Mouse (Mus musculus): ENCODE results near the gene Tmem69.

Gene Tmem69

DNA sequence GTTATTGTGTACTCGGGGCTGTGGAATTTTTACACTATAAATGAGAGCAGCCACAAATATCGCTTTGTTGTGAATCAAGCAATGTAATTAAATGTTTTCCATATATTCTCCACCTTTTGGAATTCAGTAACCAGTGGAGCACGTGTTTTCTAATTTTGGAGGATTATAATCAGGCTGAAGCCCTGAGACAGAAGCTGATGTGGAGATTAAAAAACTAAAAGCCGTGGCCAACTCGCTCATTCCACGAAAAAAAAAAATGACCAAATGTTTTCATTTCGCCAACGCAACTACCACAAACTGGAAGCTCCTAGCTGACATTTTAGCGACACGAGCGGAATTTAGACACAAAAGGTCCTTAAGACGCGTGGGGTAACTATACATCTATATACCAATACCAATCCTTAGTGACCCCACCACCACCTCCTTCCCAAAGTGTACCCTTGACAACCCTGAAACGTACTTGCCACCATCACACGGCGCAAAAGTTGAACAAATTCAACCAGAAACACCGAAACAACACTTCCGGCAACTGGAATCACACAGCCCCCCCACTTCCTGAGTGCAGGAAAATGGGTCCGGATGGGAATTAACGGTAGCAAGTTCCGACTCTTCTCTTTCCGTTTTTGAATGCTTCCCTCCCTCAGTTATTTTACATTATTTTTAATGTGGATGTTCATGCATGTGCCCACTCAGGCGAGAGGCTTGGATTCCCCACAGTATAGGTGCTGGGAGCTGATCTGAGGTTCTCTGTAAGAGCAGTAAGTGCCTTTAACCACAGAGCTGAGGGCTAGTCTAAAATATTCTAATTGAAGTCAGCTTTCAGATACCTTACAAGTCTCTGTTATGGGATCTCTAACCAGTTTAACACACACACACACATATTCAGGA lies at the start of gene Tmem69:
Gene Tmem69, minus strand, starts transcription at position 524 of the 888 bp plus-strand sequence.
- DNase-seq (ENCODE audit: low spot score in 2 of 2) = peak; percentile 54 to 66

GRCm38 (mm10) chr4:116596978-116597881 lies 41.5 kb upstream of the Tmem69 start:
- peak; percentile 18 to 25 for DNase-seq (ENCODE audit: low spot score in 2 of 2)

DNA sequence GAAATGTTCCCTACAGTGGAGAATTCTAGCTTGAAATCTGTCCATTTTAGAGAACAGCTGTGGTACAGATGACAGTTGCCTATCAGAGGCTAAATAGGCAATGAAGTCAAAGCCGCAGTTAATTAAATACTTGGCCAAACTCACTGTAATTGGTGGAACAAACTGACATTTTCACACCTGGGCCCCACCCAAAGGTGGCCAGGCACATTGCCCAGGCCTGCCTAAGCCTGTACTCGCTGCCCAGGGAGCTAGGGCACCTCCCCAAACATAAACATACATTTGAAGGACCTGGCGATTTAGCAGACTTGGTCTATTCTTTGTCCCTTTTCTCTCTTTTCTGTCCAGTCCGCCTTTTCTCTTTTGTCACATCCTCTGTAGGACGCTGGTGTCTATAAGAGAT lies 40.6 kb upstream of the Tmem69 start, which contains the start of gene Ccdc17:
Gene Ccdc17, plus strand, starts transcription at position 276 of the 400 bp plus-strand sequence.
- no peak for DNase-seq (ENCODE audit: low spot score in 2 of 2)

DNA sequence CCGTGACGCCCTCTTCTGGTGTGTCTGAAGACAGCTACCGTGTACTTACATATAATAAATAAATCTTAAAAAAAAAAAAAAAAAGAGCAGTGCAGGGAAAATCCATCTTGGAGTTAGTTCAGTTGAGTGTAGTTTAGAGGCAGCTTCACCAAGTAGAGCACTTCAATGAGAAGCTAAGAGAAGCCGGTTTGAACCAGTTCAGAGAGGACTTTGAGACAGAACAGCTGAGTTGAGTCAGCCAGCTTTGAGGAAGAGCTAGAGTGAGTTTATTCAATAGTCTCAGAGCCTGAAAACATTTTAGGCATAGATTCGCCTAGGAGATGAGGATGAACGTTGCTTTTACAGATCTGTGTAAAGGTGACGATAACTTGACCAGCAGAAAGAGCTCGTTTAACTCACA lies 40.1 kb upstream of the Tmem69 start:
- DNase-seq (ENCODE audit: low spot score in 2 of 2) = no peak

- peak in 1 of 2 experiments; percentile 7 for DNase-seq (ENCODE audit: low spot score in 2 of 2)
These were observed 2.6 kb upstream of the Tmem69 start for GRCm38 (mm10) chr4:116558151-116558882.

- peak; percentile 96 to 98 for DNase-seq (ENCODE audit: low spot score in 2 of 2)
These were observed 1.8 kb upstream of the Tmem69 start, which contains the start of gene Gpbp1l1 for GRCm38 (mm10) chr4:116557306-116558121. Gene Gpbp1l1, plus strand, starts transcription at chr4:116557658.

- peak; percentile 91 to 93 for DNase-seq (ENCODE audit: low spot score in 2 of 2)
These were observed 997 bp upstream of the Tmem69 start for GRCm38 (mm10) chr4:116556561-116557305.

GRCm38 (mm10) chr4:116553035-116553434 lies 2.7 kb downstream of the Tmem69 start:
- DNase-seq (ENCODE audit: low spot score in 2 of 2) = no peak

DNA sequence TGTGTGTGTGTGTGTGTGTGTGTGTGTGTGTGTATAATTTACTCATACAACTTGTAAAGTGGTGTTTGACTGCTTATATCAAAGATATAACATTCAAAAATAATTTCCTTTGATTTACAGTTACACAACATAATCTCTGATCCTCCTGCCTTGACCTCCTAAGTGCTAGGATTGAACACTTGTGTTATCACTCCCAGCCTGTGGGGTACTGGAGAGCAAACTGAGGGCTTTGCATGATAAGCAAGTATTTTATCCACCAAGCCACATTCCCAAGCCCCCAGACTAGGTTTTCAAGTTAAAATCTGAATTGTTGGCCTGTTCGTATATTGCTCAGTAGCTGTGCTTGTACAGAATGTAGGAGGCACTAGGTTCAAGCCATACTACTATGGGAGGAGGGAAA lies 5.3 kb downstream of the Tmem69 start:
- DNase-seq (ENCODE audit: low spot score in 2 of 2) = no peak

- DNase-seq (ENCODE audit: low spot score in 2 of 2) = no peak
These were observed 18.0 kb downstream of the Tmem69 start for GRCm38 (mm10) chr4:116537737-116538136.

DNA sequence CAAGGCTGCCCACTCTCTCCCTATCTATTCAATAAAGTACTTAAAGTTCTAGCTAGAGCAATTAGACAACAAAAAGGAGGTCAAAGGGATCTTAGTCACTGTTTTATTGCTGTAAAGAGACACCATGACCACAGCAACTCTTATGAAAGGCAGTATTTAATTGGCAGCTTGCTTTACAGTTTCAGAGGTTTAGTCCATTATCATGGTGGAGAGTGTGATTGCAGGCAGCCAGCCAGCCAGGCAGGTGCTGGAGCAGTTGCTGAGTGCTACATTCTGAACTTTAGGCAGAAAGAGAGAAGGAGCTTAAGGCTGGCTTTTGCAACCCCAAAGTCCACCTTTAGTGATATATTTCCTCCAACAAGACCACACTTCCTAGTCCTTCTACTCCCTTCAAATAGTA lies 19.4 kb downstream of the Tmem69 start:
- no peak for DNase-seq (ENCODE audit: low spot score in 2 of 2)

GRCm38 (mm10) chr4:116531109-116531508 lies 24.6 kb downstream of the Tmem69 start:
- no peak for DNase-seq (ENCODE audit: low spot score in 2 of 2)

DNA sequence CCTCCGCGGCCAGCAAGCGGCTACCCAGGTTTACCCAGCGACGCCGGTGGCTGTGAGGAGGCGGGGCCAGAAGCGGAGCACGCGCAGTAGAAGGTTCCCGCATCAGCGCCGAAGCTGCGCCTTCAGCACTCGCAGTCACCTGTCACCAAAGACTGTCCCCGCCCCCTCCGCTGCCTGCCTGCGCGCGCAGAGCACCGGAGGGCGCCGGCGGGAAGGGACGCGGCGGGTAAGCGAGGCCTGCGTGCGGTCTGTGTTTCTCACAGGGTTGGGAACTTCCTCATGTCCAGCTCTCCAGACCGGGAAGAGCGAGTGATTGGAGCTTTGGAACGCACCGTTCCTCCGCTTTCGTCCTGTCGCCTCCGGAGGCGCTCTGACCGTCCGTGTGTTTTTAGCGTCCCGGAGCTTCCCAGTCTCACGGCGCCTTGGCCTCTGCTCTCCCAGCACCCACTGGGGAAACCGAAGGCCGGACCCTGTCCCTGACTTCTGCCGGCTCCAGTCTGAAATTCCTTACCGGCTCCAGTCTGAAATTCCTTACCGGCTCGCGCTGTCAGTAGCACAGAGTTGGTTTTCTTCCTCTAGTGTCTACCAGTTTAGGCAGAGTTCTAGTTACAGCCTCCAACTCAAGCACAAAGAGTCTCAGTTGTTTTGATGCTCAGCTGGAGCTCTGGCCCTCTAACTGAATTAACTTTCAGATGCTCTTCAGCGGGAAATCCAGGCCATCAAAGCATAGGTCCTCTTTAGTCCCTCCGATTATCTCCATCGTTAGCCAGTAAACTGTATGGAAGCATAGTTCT lies 48.1 kb downstream of the Tmem69 start, which contains the start of gene Ipp:
Gene Ipp, plus strand, starts transcription at position 125 of the 794 bp plus-strand sequence.
- peak; percentile 94 to 98 for DNase-seq (ENCODE audit: low spot score in 2 of 2)

DNA sequence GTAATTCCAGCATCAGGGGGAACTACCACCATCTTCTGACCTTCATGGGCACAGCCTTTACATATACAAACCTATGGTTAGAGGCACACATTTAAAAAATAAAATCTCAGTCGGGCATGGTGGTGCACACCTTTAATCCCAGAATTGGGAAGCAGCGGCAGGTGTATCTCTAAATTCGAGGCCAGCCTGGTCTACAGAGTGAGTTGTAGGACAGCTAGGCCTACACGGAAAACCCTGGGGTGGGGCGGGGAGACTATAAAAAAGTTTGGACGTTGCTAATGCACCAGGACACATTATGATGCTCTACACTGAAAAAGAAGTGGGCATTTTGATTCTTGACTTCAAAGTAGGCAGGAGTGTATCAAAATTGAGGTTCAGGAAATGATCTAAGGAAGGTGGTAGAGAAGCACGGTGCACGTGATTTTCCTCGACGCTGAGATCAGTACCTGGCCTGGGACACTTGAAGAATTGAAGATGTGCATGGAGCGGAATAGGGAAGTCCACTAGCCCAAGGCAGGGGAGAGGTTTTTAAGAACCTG lies 48.8 kb downstream of the Tmem69 start:
- DNase-seq (ENCODE audit: low spot score in 2 of 2) = no peak
